Mouse (Mus musculus) retina, adult 2 months (tissue): ENCODE data around the gene Slc41a3.

Source experiments
- DNase-seq: peaks from one replicate; pipeline ENCODE4 v3.0.0-alpha.2; 2012; ENCODE audit warnings: low read depth, low spot score

Slc41a3 gene

DNA sequence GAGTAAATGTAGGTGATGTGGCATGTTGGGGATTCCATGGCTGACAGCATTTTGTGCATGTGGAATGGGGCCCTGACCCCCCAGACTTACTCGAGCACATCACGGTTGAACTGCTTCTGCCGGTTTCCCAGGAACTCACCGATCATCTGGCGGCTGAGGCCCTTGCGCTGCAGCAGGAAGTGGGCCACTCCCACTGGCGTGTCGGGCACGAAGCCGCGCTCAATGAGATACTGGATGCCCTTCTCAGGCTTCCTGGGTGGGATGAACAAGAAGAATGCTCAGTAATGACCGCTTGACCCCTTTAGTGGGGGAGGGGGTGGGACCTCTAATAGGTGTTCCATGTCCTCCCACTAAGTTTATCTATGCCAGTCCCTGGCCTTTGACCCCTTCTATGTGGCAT is 75.9 kb downstream of the Slc41a3 start:
- no peak for DNase-seq

DNA sequence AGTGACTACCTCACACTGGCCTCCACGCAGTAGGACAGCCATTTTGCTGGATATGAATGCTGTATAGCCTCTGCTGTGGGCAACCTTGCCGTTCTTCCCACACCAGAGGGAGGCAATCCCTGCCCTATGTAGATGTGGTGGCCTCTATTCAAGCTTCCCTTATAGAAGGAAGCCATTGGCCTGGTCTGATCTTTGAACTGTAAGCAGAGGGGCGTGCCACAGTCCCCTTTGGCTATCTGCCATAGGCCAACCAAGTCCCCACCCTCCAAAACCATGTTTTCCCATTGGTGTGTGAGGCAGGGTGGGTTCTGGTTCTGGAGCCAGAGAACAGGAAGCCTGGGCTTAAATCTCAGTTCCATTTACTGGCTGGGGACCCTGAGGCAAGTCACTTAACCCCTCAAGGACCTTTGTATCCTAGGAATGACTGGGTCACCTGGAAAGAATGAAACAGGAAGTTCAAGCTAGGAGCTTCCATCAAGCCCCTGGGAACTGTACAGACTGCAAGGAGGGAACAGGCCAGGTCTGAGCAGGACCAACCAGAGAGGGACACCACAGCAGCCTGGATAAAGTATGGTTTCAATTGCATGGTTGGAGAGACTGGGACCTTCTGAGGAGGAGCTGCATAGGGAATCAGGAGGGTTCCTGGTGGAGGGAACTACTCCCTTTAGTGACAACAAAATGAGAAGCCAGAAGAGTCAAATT is 79.5 kb downstream of the Slc41a3 start:
- no peak for DNase-seq

DNA sequence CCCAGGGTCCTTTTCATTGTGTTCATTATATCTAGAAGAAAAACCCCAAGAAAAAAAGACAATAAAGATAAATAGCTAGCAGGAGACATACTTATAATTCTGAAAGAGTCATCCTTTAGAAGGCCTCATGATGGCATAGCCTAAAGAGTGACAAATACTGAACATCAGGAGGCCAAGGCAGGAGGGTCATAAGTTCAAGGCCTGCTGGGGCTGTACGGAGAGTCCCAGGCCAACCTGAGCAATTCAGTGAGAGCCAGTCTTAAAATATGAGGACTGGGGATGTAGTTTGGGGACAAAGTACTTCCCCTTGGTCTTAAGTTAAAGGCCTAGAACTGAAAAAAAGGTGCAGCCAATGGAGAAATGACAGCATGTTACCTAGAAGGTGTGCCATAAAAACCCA is 82.3 kb downstream of the Slc41a3 start:
- no peak for DNase-seq

DNA sequence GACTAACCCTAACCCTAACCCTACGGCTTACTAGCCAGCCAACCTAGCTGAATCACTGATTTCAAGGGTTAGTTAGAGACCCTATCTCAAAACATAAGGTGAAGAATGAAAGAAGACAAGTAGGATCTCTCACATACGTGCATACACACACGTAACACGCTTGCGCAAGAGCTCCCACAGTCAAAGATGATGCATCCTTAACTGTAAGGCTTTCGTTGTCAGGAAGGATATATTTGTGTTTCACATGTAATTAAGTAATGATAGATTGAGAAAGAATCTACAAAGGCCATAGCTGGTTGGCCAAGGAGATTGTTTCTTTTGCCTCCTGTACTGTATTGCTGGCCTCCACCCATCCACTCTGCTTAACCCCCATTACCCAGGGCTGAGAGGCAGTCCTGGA is 83.5 kb downstream of the Slc41a3 start:
- DNase-seq, result no peak

DNA sequence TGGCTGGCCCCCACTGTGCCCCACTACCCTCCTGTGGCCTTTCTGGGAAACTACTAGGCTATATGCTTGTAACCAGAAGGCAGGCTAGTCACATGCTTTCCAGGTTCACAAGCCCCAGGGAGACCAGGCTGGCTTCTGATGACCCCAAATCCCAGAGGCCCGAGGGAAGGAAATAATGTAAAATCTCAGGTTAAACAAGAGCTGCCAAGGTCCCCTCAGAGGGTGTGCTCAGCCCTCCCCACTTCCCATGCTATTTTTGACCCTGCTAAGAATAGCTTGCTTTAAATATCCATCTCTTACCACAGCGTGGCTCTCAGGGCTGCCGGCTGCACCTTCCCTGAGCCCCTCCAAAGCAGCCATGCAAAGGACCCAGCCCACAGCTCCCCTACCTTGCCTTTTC is 84.2 kb downstream of the Slc41a3 start:
- DNase-seq, result no peak

DNA sequence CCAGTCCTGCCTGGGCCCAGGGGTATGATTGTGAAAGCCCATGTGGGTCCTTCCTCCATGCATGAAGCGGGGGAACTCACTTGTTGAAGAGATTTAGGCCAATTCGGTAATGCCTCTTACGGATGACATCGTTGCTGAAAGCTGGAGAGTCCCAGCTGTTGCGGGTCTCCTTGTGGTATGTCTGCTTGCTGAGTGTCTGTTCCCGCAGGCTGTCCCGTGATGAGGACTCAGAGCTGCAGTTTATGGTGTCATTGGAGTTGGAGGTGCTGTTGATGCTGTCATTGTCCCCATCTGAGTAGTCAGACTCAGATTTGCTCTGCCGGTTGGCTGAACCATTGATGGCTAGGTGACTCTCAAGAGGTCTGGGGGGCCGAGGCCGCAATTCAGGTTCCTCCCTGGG is 85.0 kb downstream of the Slc41a3 start:
- no peak for DNase-seq

DNA sequence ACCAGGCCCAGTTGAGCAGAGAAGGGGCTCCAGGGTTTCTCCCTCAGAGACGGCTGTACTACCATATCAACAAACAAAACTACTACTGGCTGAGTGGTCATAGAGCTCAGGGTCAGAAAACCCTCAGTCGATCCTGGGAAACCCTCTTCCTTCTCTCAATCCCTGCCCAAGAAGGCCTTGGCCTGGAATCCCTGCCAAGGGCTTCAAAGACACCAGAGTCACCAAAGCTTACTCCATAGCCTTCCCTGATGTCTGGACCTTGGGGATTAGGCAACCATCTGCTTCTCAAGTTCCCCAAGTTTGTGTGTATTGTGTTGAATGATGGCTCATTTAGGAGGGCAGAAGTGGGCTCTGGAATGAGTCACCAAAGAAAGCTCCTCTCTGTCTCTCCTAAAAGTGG is 87.4 kb downstream of the Slc41a3 start:
- DNase-seq, result no peak

DNA sequence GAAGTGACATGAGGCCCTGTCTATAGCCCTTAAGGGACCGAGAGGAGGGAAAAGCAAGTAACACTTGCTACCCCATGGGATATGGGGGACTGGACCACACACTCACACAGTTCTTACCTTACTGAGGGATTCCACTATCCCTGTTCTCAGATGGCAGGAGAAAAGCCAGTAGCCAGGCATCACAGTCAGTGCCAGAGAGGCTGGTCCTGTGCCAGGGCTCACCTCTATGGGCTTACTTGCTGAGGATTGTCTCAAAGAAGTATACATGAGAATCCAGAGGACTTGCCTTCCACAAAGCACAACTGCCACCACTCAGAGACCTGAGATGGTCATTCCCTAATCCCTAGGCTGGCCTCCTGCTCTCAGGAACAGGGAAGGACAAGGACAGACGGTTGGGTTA is 87.9 kb downstream of the Slc41a3 start:
- DNase-seq, result no peak

DNA sequence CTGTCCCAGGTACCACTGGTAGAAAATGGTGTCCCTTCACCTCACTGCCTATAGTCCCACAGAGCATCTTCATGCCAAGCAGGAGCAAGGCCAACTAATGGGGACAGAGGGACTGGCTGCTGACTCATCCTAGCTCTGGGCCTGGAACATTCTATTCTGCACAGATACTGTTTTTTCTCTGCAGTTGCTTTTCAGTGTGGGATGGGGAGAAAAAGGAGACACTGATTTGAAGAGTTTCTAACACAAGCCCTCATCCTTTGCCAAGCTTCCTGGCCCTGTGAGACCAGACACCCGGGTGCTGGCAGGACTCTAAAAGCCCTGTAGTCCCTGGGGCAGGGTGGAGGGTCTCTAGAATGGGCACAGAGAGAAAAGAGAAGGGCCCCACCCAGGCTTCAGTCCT is 91.2 kb downstream of the Slc41a3 start:
- DNase-seq, result no peak
